Mouse (Mus musculus) midbrain, embryonic 16.5 days (tissue): ENCODE data around the gene Ubp1. TPM values are rescaled to one million over a fixed set of nuclear protein-coding genes. Genes with fewer than 3 reads are reported as not detected.

ENCODE experiments used
- ATAC-seq: fragments of 200-750 bp; cut with Nextera tagmentation; 2 replicates; pipeline ENCODE4 v1.8.0; 2017; ENCODE audit warnings: moderate TSS enrichment
- H3K27ac ChIP-seq: fragments of 300-500 bp; sonication (generic); 2 replicates; pipeline ENCODE4 v1.5.1; 2014; ENCODE audit warnings: mild to moderate bottlenecking, low read length, mixed read lengths
- H3K27me3 ChIP-seq: fragments of 300-500 bp; sonication (generic); 2 replicates; pipeline ENCODE4 v1.6.1; 2014; ENCODE audit warnings: low read depth, low read length, mixed read lengths; ENCODE audit not compliant: control insufficient read depth, insufficient read depth
- H3K36me3 ChIP-seq: fragments of 300-500 bp; sonication (generic); 2 replicates; pipeline ENCODE4 v1.6.1; 2014; ENCODE audit warnings: mild to moderate bottlenecking, low read length, moderate library complexity, mixed read lengths; ENCODE audit not compliant: control insufficient read depth, insufficient read depth
- H3K4me1 ChIP-seq: fragments of 300-500 bp; sonication (generic); 2 replicates; pipeline ENCODE4 v1.6.1; 2014; ENCODE audit warnings: mild to moderate bottlenecking, low read length, mixed read lengths; ENCODE audit not compliant: control insufficient read depth, insufficient read depth
- H3K4me2 ChIP-seq: fragments of 300-500 bp; sonication (generic); 2 replicates; pipeline ENCODE4 v1.6.1; 2014; ENCODE audit warnings: mild to moderate bottlenecking, low read length, mixed read lengths
- H3K4me3 ChIP-seq: fragments of 300-500 bp; sonication (generic); 2 replicates; pipeline ENCODE4 v1.5.1; 2014; ENCODE audit warnings: low read depth, mild to moderate bottlenecking, low read length, moderate library complexity, mixed read lengths
- H3K9ac ChIP-seq: fragments of 300-500 bp; sonication (generic); 2 replicates; pipeline ENCODE4 v1.6.1; 2014; ENCODE audit warnings: low read depth, low read length, mixed read lengths
- H3K9me3 ChIP-seq: fragments of 300-500 bp; sonication (generic); replicated peaks from 2 replicates; pipeline ENCODE4 v1.6.1; 2014; ENCODE audit warnings: mild to moderate bottlenecking, low read length, mixed read lengths; ENCODE audit not compliant: control insufficient read depth, poor library complexity, severe bottlenecking
- WGBS: fragments of 180-500 bp; shearing (Covaris S2); extraction: QIAGEN DNeasy Blood & Tissue Kit; methylation state at CpG from one replicate; pipeline ENCODE4 v1.1.7; 2014; 5-methylcytosine and 5-hydroxymethylcytosine counted together
- polyA plus RNA-seq: library from polyadenylated mRNA; unstranded; fragments of >200 nt; fragmentation: Nextera tagmentation; extraction: Ambion mirVana; gene quantifications from 2 replicates; pipeline ENCODE4 v1.2.1, GENCODE M21; 2015

Gene Ubp1
- polyA plus RNA-seq, 1 experiment from 2014 or later = 26.9 TPM

- peak overlapping the region; percentile 97 for H3K4me2 ChIP-seq
- H3K27ac ChIP-seq = peak overlapping the region; percentile 90
- peaks cover 30% of the 10 kb centered on the region for H3K4me1 ChIP-seq
- WGBS = under 1% methylated on average over 66 of the region's 91 CpGs
- H3K27me3 ChIP-seq = no peaks in the 10 kb centered on the region
- ATAC-seq = peak; percentile 13; the same call in 1 of the 2 replicates
- H3K9me3 ChIP-seq = no peaks in the 10 kb centered on the region
- peak overlapping the region; percentile 97 for H3K4me3 ChIP-seq
- peak overlapping the region; percentile 93 for H3K9ac ChIP-seq
- H3K36me3 ChIP-seq = no peaks in the 10 kb centered on the region
Observed at GRCm38 (mm10) chr9:113931375-113932099, 803 bp downstream of the Ubp1 start.

- WGBS = 1% methylated on average over 8 of the region's 8 CpGs
- Histone ChIP-seq H3K4me1 (peaks cover 30% of the 10 kb centered on the region), H3K36me3 (no peaks in the 10 kb centered on the region), H3K27ac (peak overlapping the region; percentile 90), H3K4me2 (peak overlapping the region; percentile 97), H3K27me3 (no peaks in the 10 kb centered on the region), H3K4me3 (peak overlapping the region; percentile 97), H3K9ac (peak overlapping the region; percentile 93), H3K9me3 (no peaks in the 10 kb centered on the region)
- ATAC-seq = no peak
Observed at GRCm38 (mm10) chr9:113932100-113932470, 1.4 kb downstream of the Ubp1 start.

GRCm38 (mm10) chr9:113932501-113932900 is 1.8 kb downstream of the Ubp1 start:
- H3K4me2 ChIP-seq = peak overlapping the region; percentile 97
- H3K36me3 ChIP-seq = no peaks in the 10 kb centered on the region
- peak overlapping the region; percentile 97 for H3K4me3 ChIP-seq
- no peak for ATAC-seq
- H3K27ac ChIP-seq = no peak overlapping the region
- WGBS = 20% methylated on average over 11 of the region's 11 CpGs
- H3K9me3 ChIP-seq = no peaks in the 10 kb centered on the region
- H3K9ac ChIP-seq = peak overlapping the region; percentile 93
- peaks cover 30% of the 10 kb centered on the region for H3K4me1 ChIP-seq
- no peaks in the 10 kb centered on the region for H3K27me3 ChIP-seq

GRCm38 (mm10) chr9:113935638-113936037 is 4.9 kb downstream of the Ubp1 start:
- H3K4me1 ChIP-seq = peaks cover 27% of the 10 kb centered on the region

GRCm38 (mm10) chr9:113939063-113939850 is 8.5 kb downstream of the Ubp1 start:
- ATAC-seq = no peak
- Histone ChIP-seq H3K27ac (no peak overlapping the region), H3K27me3 (no peaks in the 10 kb centered on the region)

More at GRCm38 (mm10) chr9:113935638-113936037, 4.9 kb downstream of the Ubp1 start:
- Histone ChIP-seq H3K4me3 (no peak overlapping the region), H3K4me2 (no peak overlapping the region), H3K9ac (no peak overlapping the region), H3K27me3 (no peaks in the 10 kb centered on the region), H3K9me3 (no peaks in the 10 kb centered on the region), H3K36me3 (no peaks in the 10 kb centered on the region), H3K27ac (no peak overlapping the region)
- 69% methylated on average over 5 of the region's 5 CpGs for WGBS
- ATAC-seq = no peak

DNA sequence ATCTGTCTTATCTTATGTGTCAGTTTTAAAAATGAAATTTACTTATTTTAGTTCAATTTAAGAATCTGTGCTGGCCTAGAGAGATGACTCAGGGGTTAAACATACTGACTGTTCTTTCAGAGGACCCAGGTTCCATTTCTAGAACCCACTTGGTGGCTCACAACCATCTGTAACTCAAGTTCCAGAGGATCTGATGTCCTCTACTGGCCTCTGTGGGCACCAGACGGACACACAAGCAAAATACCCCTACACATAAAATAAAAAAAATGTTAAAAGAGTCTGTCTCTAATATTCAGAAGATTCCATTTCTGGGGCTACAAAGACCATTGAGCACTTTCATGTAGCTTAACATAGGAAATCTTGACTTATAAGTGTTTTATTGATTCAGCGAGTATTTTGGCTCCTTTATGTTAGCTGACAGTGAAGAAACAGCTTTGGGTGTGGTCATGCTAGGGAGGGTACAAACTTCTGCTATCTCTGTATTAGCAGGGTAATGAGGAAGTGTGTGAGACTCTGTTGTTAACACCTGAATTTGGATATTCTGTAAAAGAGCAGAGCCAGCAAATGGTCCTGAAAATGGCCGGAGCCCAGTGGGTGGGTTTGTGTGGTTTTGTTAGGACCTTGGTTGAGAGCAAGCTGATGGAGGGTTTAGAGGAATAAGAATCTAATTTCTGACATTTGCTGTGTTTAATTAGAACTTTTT is 10.5 kb downstream of the Ubp1 start:
- H3K36me3 ChIP-seq = peaks cover 2% of the 10 kb centered on the region; the same call in 1 of the 2 replicates
- 95% methylated on average over 3 of the region's 3 CpGs for WGBS
- no peaks in the 10 kb centered on the region for H3K27me3 ChIP-seq
- H3K4me2 ChIP-seq = no peak overlapping the region
- no peaks in the 10 kb centered on the region for H3K4me1 ChIP-seq
- no peak overlapping the region for H3K4me3 ChIP-seq
- no peak overlapping the region for H3K27ac ChIP-seq
- ATAC-seq = no peak
- H3K9me3 ChIP-seq = no peaks in the 10 kb centered on the region
- H3K9ac ChIP-seq = no peak overlapping the region

More at GRCm38 (mm10) chr9:113939063-113939850, 8.5 kb downstream of the Ubp1 start:
- Histone ChIP-seq H3K9me3 (no peaks in the 10 kb centered on the region), H3K36me3 (no peaks in the 10 kb centered on the region), H3K4me3 (no peak overlapping the region), H3K4me2 (no peak overlapping the region), H3K4me1 (peaks cover 6% of the 10 kb centered on the region), H3K9ac (no peak overlapping the region)
- 77% methylated on average over 9 of the region's 9 CpGs for WGBS

DNA sequence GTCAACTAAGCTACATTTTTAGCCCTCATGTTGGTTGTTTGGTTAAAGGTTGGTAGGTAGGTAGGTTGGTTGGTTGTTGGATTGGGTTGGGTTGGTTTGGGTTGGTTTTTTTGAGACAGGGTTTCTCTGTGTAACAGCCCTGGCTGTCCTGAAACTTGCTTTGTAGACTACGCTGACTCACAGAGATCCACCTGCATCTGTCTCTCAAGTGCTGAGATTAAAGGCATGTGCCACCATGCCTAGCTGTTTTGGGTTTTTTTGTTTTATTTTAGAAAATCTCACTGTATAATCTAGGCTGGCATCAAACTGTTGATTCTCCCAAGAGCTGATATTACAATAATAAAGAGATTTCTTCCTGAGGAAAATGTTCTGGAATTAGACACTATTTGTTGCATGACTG is 12.6 kb downstream of the Ubp1 start:
- no peaks in the 10 kb centered on the region for H3K27me3 ChIP-seq
- H3K4me3 ChIP-seq = no peak overlapping the region
- no peaks in the 10 kb centered on the region for H3K4me1 ChIP-seq
- H3K9me3 ChIP-seq = no peaks in the 10 kb centered on the region
- ATAC-seq = no peak
- 100% methylated on average over 1 of the region's 1 CpGs for WGBS
- H3K4me2 ChIP-seq = no peak overlapping the region
- peaks cover 6% of the 10 kb centered on the region for H3K36me3 ChIP-seq
- no peak overlapping the region for H3K27ac ChIP-seq
- H3K9ac ChIP-seq = no peak overlapping the region

DNA sequence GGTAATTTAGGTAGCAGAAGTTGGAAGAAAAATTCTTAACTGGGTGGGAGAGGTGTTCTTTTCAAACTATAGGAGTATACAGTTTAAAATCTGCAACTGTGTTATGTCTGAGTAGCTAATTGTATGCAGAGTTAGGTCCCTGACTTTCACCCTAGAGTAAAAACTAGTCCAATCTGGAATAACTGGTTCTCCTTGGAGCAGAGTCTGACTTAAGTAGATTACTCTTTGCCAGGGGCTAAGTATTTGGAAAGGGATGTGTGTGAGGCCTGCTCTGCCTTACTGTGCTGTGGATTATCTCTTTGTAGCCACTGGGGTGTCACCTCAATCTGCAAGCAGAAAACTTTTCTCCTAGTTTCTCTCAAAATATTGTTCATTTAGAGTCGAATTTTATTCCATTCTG is 16.5 kb downstream of the Ubp1 start:
- H3K4me1 ChIP-seq = no peaks in the 10 kb centered on the region
- ATAC-seq = no peak
- no peaks in the 10 kb centered on the region for H3K27me3 ChIP-seq
- 88% methylated on average over 1 of the region's 1 CpGs for WGBS
- no peak overlapping the region for H3K4me2 ChIP-seq
- H3K4me3 ChIP-seq = no peak overlapping the region
- H3K9me3 ChIP-seq = no peaks in the 10 kb centered on the region
- peaks cover 6% of the 10 kb centered on the region for H3K36me3 ChIP-seq
- no peak overlapping the region for H3K27ac ChIP-seq
- H3K9ac ChIP-seq = no peak overlapping the region
